Mouse (Mus musculus): Measurements from ENCODE around the gene Reg3g.
"Not testable (repeated sequence)": the region's sequence is repeated elsewhere in the genome, so short reads cannot be mapped to it uniquely, and the experiment has no call there.

Reg3g gene

DNA sequence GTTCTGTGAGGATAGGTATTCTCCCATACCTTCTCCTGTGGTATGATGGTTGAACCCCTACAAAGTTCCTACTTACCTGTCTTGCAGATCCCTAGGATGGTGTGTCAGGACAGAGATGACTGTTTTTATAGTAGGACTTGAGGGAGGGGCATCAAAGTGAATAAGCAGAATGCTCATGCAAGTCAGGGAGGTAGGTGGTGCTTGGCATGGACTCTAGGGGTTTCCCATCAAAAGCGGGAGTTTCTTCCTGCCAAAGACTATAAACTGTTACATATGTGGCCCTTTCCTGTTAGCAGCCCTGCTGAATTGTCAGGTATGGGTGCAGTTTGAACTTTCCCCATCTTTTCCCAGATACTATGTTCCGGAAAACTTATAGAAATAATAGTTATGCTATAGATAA lies at the start of gene Reg3g:
TSS of gene Reg3g (minus strand) at position 101 of the 400 bp plus-strand sequence.
- in situ Hi-C loops (cut with MboI, MseI): no loop called here

DNA sequence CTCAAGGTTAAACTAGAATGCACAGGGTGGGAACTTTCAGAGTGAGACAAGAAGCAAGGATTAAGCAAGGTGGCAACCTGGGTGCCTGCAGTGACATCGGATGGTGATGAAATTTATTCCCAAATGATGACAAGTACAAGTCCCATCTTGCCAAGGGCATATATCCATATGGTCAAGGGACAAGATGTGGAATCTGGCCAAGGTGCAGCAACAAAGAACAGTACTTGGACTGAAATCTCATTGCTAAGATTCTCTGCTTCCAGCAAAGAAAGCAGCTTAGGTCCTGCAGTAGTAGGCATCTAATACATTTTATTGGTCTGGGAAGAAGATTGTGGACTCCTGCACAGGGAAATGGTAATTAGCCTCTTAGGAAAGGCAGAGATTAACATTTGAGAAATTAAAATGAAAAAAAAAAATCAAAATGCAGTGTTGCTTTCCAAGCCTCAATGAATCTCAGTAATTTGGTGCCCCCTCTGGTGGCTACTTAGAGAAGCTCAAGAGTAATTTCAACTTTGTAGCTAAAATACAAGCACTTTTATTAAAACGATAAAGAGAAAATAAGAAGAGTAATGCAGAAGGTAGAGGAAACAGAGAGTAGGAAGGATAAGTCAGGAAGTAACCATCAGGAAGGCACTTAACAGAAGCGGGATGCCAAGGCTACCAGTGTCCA lies 47.2 kb upstream of the Reg3g start:
- in situ Hi-C loops (cut with MboI, MseI): no loop called here

DNA sequence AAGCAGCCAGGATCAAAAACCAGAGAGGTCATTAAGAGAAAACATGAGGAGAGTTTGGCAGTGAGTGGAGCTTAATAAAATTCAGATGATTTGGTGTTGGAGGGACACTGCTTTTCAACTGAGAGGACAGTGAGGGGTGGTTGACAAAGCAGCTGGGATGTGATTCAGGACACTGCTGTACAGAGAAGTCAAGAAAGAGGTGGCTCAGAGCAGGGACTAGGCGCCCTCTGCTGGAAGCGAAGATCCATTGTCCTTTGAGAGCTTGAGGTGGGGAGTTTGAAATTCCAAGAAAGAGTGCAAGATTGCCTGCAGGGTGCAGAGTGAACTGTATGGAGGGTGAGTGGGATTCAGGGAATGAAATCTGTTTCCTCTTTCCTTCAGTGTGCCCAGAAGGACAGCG lies 44.2 kb upstream of the Reg3g start:
- in situ Hi-C loops (cut with MboI, MseI): no loop called here

DNA sequence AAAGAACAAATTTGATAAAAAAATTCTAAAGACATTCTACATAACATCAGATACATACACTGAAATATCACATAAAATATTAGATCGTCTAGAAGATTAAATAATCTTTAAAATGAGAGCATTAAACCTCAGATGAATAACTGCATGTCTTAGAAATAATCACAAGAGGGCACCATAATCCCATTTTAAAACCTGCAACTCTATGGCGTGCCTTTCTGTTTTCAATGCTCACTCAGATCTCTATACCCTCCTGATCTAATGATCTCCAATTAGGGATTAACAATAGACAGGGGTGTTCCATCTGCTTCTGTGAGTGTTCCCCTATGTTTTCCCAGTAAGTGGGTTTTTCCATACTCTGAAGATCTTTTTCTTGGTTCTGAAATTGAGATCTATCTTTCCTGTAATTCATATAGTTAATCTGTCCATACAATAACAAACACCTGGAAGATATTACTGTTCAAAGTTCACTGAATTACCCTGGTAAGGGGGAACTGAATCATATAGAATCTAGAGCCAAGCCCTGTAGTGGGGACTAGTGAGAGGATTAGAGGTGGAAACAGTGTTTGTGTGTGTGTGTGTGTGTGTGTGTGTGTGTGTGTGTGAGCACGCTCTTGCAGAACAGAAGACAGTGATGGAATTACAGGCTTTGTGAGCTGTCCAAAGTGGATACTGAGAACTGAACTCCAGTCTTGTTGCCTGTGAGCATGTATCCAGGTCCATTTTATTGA lies 41.7 kb upstream of the Reg3g start:
- in situ Hi-C loops (cut with MboI, MseI): no loop called here

DNA sequence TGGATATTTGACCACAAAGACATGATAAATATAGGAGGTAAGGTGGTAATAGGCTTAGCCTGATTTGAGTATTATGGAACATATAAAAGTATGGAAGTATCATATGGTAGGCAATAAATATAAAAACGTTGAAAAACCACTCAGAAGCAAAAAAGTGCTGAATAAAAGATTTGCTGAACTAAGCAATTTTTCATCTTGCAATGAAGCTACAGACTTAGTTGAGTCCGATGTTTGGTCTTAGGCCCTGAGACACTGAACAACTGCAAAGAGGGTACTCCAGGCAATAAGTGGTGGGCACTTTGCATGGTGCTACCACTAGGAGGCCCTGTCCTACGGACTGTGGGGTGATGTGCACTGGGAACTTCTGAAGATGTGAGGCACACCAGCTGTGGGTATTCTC lies 37.1 kb upstream of the Reg3g start:
- in situ Hi-C loops (cut with MboI, MseI): no loop called here

DNA sequence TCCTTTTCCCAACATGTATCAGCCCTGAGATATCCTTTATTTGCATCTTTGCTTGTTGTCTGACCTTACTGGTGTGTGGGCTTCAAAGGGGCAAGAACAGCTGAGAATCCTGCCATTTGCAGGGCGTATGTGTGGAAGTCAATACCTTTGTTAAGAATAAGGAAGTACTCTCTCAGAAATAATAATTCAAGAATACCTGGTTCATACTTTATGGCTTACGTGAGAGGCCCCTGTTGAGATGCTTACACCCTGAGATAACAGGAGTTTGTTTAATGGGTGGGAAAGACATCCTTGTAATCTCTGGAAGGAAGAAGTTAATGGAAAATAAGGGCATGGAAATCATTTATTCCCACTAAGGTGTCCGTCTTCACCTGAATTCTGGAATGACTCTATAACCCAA lies 26.0 kb upstream of the Reg3g start:
- in situ Hi-C loops (cut with MboI, MseI): no loop called here

DNA sequence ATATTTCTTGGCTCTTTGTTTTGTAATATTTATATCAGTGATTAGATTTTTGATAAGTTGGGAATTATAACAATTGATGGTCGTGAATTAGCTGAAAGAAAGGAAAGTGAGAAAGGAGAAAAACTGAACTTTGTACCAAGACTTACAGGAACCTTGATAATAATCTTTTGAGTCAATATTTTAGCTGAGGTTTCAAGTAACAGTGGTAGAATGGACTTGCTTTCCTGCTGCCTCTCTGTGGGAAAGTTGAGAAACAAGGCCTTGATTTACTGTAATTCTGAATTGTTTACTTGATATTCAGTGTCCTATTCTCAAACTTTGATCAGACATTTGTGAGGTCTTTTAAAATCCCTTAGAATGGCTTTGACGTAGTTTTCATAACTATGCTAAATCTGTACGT lies 615 bp upstream of the Reg3g start:
- in situ Hi-C loops (cut with MboI, MseI): no loop called here

DNA sequence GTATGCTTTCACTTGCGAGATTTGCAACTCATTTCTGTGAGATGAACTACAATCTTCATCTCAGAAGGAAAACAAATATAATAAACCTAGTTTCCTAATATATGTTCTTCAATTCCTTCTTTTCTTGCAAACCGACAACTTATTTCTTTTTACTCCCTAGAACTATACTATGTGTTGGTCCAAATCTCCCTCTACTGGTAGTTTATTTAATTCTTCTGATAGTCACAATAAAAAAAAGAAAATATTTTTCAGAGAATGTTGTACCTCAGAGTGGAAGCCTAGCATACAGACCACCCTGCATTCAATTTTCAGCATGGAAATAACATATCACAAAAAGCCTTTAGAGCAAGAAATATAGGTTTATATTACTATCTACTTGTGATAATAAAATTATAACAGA lies 5.4 kb downstream of the Reg3g start:
- in situ Hi-C loops (cut with MboI, MseI): no loop called here

DNA sequence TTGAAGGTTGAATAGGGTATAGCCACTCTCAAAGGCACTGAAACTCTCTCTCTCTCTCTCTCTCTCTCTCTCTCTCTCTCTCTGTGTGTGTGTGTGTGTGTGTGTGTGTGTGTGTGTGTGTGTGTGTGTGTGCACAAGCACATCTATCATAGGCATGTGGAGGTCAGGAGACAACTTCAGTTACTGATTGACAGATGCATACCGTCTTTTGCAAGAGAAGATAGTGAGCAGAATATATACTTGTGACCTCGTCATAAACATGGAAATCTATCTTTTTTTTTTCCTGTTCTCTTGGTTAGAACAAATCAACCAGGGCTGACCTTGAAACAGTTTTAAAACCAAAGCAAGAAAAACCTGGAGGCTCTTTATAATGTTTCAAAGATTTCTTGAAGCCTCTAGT lies 6.3 kb downstream of the Reg3g start:
- in situ Hi-C loops (cut with MboI, MseI): no loop called here

DNA sequence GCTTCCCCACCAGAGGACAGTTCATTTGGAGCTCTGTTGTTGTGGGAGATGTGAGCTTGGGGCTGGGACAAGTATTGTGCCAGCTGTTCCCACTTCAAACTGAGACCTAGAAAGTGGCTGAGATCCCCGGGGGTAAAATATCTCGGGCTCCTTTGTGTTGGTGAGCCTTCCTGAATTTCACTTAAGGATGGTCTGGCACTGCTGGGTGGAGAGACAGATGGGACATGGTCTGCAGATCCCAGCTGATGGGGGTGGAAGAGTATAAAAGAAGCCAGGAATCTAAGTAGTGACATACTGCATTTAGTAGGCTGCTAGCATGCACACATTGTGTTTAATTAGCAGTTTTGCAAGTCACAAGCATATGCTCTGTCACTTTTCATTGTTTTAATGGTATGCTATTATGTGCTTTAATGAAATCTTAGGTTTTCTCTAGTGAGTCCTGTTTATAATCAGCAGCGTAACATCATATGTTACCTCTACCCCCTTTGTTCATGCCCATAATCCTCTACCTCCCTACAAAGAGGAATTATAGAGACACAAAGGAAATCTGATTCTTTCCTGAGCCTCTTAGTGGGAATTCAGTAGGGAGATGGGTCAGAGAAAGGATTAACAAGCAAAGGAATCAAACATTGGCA lies 8.4 kb downstream of the Reg3g start:
- in situ Hi-C loops (cut with MboI, MseI): no loop called here

DNA sequence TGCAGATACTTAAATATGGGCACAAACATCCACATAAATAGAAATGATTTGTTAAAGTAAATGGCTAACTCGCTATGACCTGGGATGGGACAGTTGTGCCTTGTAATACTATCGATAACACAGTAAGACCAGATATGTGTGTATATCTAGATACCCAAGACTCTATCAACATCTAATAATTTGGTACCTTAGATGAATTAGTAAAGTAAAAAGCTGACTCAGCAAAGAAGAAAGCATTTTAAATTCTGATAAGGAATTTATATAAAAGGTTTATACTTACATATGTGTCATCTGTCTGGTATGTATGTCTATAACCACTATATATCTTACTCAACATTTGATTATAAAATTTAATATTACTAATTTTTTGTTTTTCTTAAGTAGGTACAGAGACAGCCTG lies 15.9 kb downstream of the Reg3g start:
- in situ Hi-C loops (cut with MboI, MseI): no loop called here

DNA sequence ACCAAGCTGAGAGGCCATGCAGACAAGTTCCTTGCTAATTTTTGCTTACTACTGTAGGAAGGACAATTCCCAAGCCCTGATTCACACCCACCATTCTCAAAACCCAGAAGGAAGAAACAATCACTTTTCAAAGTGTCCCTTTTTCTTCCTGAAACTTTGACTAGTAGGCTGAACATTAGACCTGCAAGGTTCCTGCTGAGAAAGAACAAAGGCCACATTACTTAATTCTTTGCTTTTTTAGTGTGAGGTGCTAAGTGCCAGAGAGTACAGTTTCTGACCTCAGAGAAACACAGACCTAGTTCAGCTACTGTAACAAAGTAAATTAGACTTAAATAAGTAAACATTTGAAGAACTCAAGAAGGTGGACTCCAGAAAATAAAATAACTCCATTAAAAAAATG lies 20.3 kb downstream of the Reg3g start:
- in situ Hi-C loops (cut with MboI, MseI): no loop called here

DNA sequence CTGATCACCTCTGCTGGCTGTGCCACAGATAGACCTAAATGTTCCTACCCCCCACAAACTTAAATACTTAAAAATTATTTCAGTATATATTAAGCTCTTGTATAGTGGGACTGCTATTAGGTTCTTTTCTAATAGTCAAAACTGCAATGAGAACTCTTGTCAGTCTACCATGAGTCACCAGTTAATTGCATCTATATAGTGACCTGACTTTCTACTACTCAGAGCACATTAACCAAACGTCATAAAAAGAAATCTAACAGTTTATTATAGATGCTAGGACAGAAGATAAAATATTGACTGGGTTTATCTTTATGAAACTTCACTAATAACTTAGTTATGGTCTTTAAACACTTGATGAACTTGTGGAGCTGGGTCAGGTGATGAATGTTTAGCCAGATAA lies 21.5 kb downstream of the Reg3g start:
- in situ Hi-C loops (cut with MboI, MseI): no loop called here

DNA sequence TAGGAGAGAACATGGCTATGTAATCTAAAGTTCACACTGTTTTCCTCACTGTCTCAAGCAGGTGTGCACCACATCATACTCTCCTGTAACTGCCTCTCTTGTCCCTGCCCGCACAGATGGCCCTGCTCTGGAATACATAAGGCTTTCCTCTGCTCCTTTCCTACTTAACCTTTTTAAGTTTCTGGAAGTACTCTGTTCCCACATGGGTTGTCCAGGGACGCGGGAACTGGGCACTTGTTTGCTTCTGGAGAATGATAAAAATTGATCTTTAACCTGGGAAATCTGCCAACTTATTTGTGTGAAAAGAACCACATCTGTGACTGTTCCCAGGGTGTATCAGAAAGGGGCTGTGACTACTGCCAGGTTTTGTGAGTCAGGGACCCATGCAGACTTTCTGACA lies 43.2 kb downstream of the Reg3g start:
- in situ Hi-C loops (cut with MboI, MseI): no loop called here

DNA sequence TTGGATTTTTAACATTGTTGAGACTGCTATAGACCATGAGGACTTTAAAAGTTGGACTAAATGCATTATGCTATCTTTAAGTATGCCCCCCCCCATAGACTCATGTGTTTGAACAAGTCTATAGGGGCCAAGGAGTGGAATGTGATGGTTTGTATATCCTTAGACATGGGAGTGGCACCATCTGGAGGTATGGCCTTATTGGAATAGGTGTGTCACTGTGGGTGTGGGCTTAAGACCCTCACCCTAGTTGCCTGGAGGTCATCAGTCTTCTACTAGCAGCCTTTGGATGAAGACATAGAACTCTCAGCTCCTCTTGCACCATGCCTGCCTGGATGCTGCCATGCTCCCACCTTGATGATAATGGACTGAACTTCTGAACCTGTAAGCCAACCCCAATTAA lies 46.3 kb downstream of the Reg3g start, which contains the start of gene Reg1:
TSS of gene Reg1 (plus strand) at position 301 of the 400 bp plus-strand sequence.
- in situ Hi-C loops (cut with MboI, MseI): not testable (repeated sequence)

All from regulatory T cell (primary cell).